22 mouse cellular contexts compared by ENCODE assay signal in genomic region chr13:70124860-70125545, GRCm38 (mm10).
A peak's percentile ranks its signal among the peaks of the same experiment; 100 is the strongest.
DNase-seq lines count a peak whose midpoint lies in the region; ATAC-seq and TF ChIP-seq lines count a peak whose summit lies in the region.
"Had no signal": no experiment of that assay in that cellular context is flagged by ENCODE, and none has a peak within 500 bp of the region (broad histone marks: within the 10 kb centered on the region; RNA-seq: fewer than 3 reads in every experiment).

No protein-coding gene starts in this region.

- no peak overlapping the region for H3K4me3 ChIP-seq in forebrain, embryonic 12.5 days (replicated peaks)
- no peak overlapping the region for H3K4me3 ChIP-seq in forebrain, embryonic 11.5 days (ENCODE audit: low read depth, low read length)
- no peak overlapping the region for H3K4me3 ChIP-seq in ES-Bruce4 (ENCODE audit: low read depth, low read length)
- H3K4me3 ChIP-seq in hindbrain, embryonic 14.5 days (replicated peaks; ENCODE audit: low read length), result no peak overlapping the region
- H3K4me3 ChIP-seq: gastrocnemius, adult 2 months; intestine, embryonic 15.5 days; limb, embryonic 10.5 days had no signal

- H3K9me3 ChIP-seq in forebrain, embryonic 12.5 days, result no peaks in the 10 kb centered on the region
- no peaks in the 10 kb centered on the region for H3K9me3 ChIP-seq in forebrain, embryonic 11.5 days (ENCODE audit: control insufficient read depth, low read length)
- H3K9me3 ChIP-seq in ES-Bruce4 (replicated peaks; ENCODE audit: control insufficient read depth, insufficient read depth, low read length, poor library complexity, severe bottlenecking), result no peaks in the 10 kb centered on the region
- H3K9me3 ChIP-seq in hindbrain, embryonic 14.5 days (ENCODE audit: control insufficient read depth, low read length), result no peaks in the 10 kb centered on the region
- H3K9me3 ChIP-seq: intestine, embryonic 15.5 days; limb, embryonic 10.5 days had no signal

- no peaks in the 10 kb centered on the region for H3K27me3 ChIP-seq in forebrain, embryonic 12.5 days
- no peaks in the 10 kb centered on the region for H3K27me3 ChIP-seq in forebrain, embryonic 11.5 days (ENCODE audit: control insufficient read depth, insufficient read depth, low read length)
- H3K27me3 ChIP-seq in ES-Bruce4 (ENCODE audit: control insufficient read depth, insufficient read depth, low read length, poor library complexity, severe bottlenecking), result no peaks in the 10 kb centered on the region
- H3K27me3 ChIP-seq in hindbrain, embryonic 14.5 days (ENCODE audit: control insufficient read depth, insufficient read depth, low read length), result no peaks in the 10 kb centered on the region
- H3K27me3 ChIP-seq: intestine, embryonic 15.5 days; megakaryocyte, embryonic 14.5 days had no signal

- no peak overlapping the region for H3K27ac ChIP-seq in forebrain, embryonic 12.5 days
- H3K27ac ChIP-seq in forebrain, embryonic 11.5 days (ENCODE audit: low read depth, low read length), result no peak overlapping the region
- peak overlapping the region; percentile 73 for H3K27ac ChIP-seq in ES-Bruce4 (ENCODE audit: insufficient read depth, low read length)
- H3K27ac ChIP-seq in hindbrain, embryonic 14.5 days, result no peak overlapping the region
- H3K27ac ChIP-seq: gastrocnemius, adult 2 months; intestine, embryonic 15.5 days; limb, embryonic 10.5 days had no signal

- peaks cover 5% of the 10 kb centered on the region; the same call in 1 of the 2 replicates for H3K4me1 ChIP-seq in forebrain, embryonic 12.5 days
- H3K4me1 ChIP-seq in forebrain, embryonic 11.5 days (replicated peaks; ENCODE audit: control insufficient read depth, insufficient read depth, low read length), result 0 out of 2 replicates have a peak, but pooled peaks cover 2% of the 10 kb centered on the region
- no peaks in the 10 kb centered on the region for H3K4me1 ChIP-seq in ES-Bruce4 (ENCODE audit: control insufficient read depth, insufficient read depth, low read length)
- H3K4me1 ChIP-seq in hindbrain, embryonic 14.5 days (replicated peaks; ENCODE audit: control insufficient read depth, insufficient read depth, low read length), result no peaks in the 10 kb centered on the region
- H3K4me1 ChIP-seq: intestine, embryonic 15.5 days; megakaryocyte, embryonic 14.5 days had no signal

- no peak for TF ChIP-seq CTCF in ES-Bruce4 (IDR thresholded peaks at IDR 0.05; ENCODE audit: low read depth, low read length)

- 45% methylated on average over 9 of the region's 9 CpGs for WGBS in forebrain, embryonic 12.5 days
- 40% methylated on average over 9 of the region's 9 CpGs for WGBS in forebrain, embryonic 11.5 days
- 26% methylated on average over 9 of the region's 9 CpGs for WGBS in hindbrain, embryonic 14.5 days

- no peak overlapping the region for H3K9ac ChIP-seq in forebrain, embryonic 12.5 days
- H3K9ac ChIP-seq in forebrain, embryonic 11.5 days (ENCODE audit: low read length), result no peak overlapping the region
- no peak overlapping the region for H3K9ac ChIP-seq in ES-Bruce4 (ENCODE audit: low read depth, poor library complexity, severe bottlenecking)
- H3K9ac ChIP-seq in hindbrain, embryonic 14.5 days, result no peak overlapping the region
- H3K9ac ChIP-seq: forebrain, postnatal 0 days; intestine, embryonic 15.5 days had no signal

- ATAC-seq in forebrain, embryonic 12.5 days (ENCODE audit: low FRiP score), result peak; percentile 27; the same call in 1 of the 2 replicates
- ATAC-seq in forebrain, embryonic 11.5 days (replicated peaks; ENCODE audit: low FRiP score), result no peak
- peak; percentile 62; the same call in 1 of the 2 replicates for ATAC-seq in hindbrain, embryonic 14.5 days (ENCODE audit: low FRiP score)
- no peak for ATAC-seq in inflammation-experienced regulatory T-cells, adult 6 months
- ATAC-seq: forebrain, postnatal 0 days; intestine, embryonic 15.5 days had no signal

- no peak for TF ChIP-seq POLR2A in ES-Bruce4 (IDR thresholded peaks at IDR 0.05; ENCODE audit: insufficient read depth, low read length)

- H3K4me2 ChIP-seq in forebrain, embryonic 12.5 days, result no peak overlapping the region
- H3K4me2 ChIP-seq in forebrain, embryonic 11.5 days (ENCODE audit: low read depth, low read length, severe bottlenecking), result no peak overlapping the region
- H3K4me2 ChIP-seq in hindbrain, embryonic 14.5 days (replicated peaks), result no peak overlapping the region
- H3K4me2 ChIP-seq: heart, embryonic 11.5 days; intestine, embryonic 15.5 days; liver, embryonic 11.5 days had no signal

- no peak for TF ChIP-seq EP300 in ES-Bruce4 (IDR thresholded peaks at IDR 0.05; ENCODE audit: insufficient read depth, low read depth, low read length)

- DNase-seq in forebrain, embryonic 11.5 days (ENCODE audit: low spot score), result no peak
- peak; percentile 28 for DNase-seq in R1 (ENCODE audit: low read depth, low spot score)
- DNase-seq in hindbrain, embryonic 14.5 days (ENCODE audit: low spot score), result peak; percentile 34
- no peak for DNase-seq in heart, postnatal 36 days
- DNase-seq: adrenal gland, postnatal 36 days; cerebellum, adult 2 months; cerebellum, postnatal 36 days; forebrain, postnatal 0 days; gastrocnemius, adult 2 months; heart, postnatal 10 days; kidney, postnatal 36 days; layer of hippocampus, adult 9-11 months; lung, adult 2 months; thymus, postnatal 36 days had no signal

- no peaks in the 10 kb centered on the region for H3K36me3 ChIP-seq in forebrain, embryonic 12.5 days (replicated peaks)
- H3K36me3 ChIP-seq in forebrain, embryonic 11.5 days (ENCODE audit: control insufficient read depth, insufficient read depth, low read length), result no peaks in the 10 kb centered on the region
- H3K36me3 ChIP-seq in ES-Bruce4 (ENCODE audit: control insufficient read depth, insufficient read depth, low read length, poor library complexity, severe bottlenecking), result no peaks in the 10 kb centered on the region
- H3K36me3 ChIP-seq in hindbrain, embryonic 14.5 days (replicated peaks; ENCODE audit: control insufficient read depth, insufficient read depth), result no peaks in the 10 kb centered on the region
- H3K36me3 ChIP-seq: intestine, embryonic 15.5 days; limb, embryonic 10.5 days had no signal

- intact Hi-C loops in heart, postnatal 36 days (cut with DNase I), result no loop called here

Comparison
In these comparisons a context has a peak if more than half of its experiments do, and no peak if none do; other contexts are left out.
1. ATAC-seq: peak in forebrain, embryonic 12.5 days (single experiment) and hindbrain, embryonic 14.5 days (single experiment); none in forebrain, embryonic 11.5 days (single experiment) and inflammation-experienced regulatory T-cells, adult 6 months (single experiment).
2. DNase-seq: peak in R1 (single experiment) and hindbrain, embryonic 14.5 days (single experiment); none in forebrain, embryonic 11.5 days (single experiment) and heart, postnatal 36 days (0 of 2).